Mouse (Mus musculus) cerebellum, postnatal 36 days (tissue): Measurements from ENCODE around the gene Lsmem1.

Experiments
- DNase-seq, 2 experiments: peaks; one replicate each; pipeline ENCODE4 v3.0.0; 2021 to 2022; ENCODE audit warnings: mixed read lengths in 2 of 2

Lsmem1 gene

DNA sequence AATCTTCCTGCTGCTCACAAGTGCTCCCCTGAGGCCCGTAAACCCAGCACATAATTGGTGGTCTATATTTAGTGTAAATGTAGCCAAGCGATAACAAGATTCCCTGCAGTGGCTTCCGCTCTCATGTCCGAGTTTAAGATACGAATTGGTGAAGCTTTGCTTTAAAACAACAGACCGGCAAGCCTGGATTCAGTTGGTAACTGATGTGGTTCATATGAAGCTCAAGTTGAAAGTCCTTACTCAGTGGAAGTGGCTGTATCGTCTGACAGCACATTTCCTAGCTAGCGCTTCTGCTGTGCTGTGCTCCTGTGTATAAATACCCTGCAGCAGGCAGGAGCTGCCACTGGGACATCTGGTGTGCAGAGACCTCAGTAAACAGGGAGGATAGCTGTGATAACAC lies at the start of gene Lsmem1:
Gene Lsmem1 (minus strand): TSS at position 189 of the 400 bp plus-strand sequence.
- no peak for DNase-seq

DNA sequence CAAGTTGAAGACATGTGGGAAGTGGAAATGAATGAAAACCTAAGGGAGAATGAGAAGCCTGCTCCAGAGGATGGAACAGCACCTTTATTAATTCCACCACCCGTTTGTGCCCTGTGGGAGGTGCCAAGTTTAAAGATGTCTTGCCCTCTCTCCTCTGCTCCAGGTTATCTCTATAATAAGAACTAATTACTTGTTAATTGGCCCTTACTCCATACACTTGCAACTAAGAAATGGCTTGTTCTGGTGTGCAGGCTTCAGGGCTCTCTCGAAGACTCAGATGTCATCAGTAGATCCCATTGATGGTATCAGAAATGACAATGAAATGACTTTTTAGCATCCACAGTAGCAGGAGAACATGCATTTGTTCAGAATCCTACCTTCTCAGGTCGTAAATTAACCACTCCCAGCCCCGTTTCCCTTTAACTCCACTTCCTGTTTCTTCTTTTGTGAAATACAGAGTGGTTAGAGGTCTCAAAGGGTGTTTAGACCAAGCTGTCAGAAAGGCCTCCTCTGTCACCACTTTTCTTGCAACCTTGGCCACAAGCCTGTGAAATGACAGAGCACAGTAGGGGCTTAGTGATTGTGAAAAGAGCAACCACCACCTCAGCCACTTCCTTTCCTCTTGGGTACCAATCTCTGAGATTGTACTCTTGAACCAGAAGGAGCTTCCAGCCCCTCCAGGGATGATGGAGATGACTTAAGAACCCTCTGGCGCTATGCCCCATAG lies 49.3 kb upstream of the Lsmem1 start, which contains the start of gene Ifrd1:
Gene Ifrd1 (minus strand): TSS at position 51 of the 727 bp plus-strand sequence.
- DNase-seq = no peak

DNA sequence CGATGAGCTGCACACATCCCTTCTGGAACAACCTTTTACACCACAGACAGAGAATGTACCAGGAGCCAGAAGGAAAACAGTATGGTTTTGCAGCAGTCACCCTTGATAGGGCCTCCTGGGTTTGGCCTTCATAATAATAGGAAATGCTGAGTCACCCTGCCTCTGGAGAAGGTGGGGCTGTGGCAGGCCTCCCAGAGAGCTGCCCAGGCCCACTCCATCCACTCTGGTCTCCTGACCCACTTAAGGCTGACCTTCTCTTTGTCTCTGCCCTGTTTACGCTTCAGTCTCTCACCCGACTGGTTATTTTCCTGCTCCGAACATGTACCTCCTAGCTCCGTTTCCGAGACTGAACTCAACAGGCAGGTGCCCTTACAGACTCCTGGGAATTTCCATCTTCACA lies 48.7 kb upstream of the Lsmem1 start:
- DNase-seq = no peak

DNA sequence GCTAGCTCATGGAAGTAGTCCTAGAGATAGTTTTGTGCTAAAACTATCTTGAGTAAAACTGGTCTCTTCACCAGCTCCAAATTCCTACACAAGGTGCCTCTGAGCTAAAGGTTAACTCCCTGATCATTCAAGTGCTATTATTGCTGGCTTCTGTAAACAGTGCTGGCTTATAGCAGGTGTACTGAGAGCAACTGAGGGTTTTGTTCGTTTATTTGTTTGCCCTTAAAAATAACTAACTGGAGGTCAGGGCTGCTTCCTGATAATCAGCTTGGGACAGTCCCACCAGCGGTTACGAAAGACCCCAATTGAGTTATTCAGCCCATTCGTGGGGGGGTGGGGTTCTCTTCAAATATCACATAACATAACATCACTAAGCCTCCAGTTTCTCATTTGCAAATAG lies 48.1 kb upstream of the Lsmem1 start:
- no peak for DNase-seq

DNA sequence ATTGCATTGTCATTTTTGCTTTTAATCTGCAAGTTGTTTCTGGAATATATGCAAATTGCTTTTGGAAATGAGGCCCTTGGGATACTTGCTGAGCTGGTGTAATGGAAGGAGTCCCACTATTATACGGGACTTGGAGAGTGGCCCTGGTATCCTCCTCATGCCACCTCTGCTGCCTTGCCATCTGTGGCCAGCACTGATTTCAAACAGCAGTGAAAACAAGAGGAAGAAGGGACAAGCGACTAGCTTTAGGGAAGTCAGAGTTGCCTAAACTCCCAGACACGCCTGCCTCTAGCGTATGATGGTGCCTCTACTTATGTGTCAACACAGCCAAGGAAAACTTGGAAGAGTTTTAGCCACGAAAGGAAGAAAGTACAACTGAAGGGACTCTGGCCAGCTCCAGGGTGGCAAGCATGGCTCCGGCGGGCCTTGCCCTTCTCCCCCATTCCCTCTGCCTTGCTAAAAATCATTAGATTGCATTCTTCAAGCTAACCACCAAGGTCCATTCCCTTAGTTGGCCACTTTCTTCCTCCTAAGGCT lies 46.2 kb upstream of the Lsmem1 start:
- DNase-seq = no peak

DNA sequence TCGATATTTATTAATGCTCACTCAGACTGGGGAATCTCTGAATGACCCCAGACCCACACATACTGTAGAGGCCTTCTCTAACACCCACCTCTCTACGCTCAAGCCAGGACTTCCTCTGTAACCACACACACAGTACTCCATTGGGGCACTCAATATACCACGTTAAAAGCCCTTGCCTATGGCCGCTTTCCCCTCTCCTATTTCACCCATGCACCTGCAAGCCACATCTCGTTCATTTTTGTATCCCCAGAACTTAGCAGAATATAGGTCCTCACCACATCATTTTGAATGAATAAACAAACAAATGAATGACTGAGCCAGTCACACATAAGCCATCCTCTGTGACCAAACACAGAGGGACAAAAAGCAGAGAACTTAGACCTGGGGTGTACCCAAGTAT lies 45.6 kb upstream of the Lsmem1 start:
- DNase-seq = no peak

DNA sequence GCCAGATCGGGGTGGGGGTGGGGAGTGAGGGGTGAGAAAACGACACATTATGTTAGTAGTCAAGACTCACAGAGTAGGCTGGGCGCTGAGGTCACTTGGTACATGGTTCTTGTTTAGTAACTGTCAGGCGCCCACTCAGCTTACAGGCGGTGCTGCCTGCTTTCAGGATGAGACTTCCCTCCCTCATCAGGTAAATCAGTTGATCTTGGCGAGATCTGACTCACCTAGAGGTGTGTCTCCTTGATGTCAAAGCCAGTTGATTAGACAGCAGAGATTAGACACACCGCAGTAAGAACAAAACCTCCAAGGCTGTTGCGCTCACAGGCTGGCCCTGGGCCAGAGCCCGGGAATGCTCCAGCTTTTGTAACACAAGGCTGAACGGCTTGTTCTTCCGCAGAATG lies 44.5 kb upstream of the Lsmem1 start:
- peak; percentile 26 to 42 for DNase-seq

DNA sequence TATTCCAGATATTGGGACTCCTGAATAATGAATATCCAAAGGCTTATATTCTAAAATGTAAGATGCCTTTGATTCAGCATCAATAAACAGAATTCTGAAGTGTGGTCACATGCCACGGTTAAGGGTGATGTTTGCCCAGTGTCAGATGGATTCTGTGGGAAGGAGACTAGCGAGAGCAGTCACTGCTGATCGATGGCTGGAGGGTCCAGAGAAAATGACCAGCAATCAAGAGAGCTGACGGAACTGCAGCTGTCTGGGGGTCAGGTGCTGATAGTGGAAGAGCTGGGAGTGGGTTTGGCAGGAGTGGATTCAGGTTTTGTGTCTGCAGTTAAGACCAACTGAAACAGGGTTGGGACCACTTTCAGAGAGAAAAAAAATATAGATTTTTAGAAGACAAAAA lies 44.0 kb upstream of the Lsmem1 start:
- DNase-seq = no peak

DNA sequence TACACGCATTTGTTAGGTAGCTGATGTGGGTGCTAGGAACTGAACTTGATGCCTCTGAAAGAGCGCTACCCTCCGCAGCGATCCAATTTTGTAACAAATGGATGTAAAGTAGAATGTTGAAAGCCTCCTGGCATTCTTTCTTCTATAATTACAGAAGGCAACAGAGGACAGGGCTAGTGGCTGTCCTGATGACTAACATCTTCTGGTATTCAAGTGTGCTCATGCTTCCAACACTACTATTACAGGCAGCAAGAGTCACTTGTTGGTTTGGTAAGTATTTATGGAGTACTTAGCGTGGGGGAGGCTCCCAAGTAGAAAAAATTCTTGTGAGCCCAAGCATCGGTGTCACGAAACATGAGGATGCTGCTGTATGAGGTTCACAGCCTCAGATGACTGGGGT lies 39.9 kb upstream of the Lsmem1 start:
- no peak for DNase-seq

DNA sequence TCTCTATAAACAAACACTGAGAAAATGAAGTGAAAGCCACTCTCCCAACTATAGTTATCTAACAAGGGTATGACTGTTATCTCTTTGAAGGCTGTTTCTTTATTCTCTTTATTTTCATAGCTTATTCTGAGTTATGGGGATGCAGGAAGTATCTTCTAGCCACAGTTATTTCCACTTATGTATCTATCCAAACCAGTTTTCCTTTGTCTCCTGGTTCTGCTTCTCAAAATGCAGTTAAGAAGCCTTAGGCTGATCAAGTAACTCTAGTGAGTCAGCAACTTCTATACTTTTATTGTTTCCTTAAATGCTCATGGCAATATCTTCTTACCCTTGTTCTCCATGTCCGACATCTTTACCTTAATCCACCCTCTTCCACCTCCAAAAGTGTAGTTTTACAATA lies 32.9 kb upstream of the Lsmem1 start:
- no peak for DNase-seq

DNA sequence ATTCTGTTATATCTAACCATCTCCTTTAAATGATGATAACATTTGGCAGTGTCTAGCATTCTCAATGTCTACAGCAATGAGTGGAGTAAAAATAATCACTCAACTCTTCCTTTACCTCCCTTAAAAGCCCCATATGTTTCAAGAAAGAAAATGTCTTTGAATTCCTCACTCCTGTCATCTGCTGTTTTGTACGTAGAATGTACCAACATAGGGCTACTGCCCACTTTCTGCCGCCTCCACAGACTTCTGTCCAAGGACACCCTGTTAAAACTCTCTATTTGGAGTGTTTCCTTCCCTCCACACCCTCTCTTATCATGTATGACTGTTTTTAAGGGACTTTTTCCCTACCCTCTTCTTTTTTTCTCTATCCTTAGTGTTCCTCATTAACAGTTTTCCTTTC lies 32.3 kb upstream of the Lsmem1 start:
- no peak for DNase-seq

DNA sequence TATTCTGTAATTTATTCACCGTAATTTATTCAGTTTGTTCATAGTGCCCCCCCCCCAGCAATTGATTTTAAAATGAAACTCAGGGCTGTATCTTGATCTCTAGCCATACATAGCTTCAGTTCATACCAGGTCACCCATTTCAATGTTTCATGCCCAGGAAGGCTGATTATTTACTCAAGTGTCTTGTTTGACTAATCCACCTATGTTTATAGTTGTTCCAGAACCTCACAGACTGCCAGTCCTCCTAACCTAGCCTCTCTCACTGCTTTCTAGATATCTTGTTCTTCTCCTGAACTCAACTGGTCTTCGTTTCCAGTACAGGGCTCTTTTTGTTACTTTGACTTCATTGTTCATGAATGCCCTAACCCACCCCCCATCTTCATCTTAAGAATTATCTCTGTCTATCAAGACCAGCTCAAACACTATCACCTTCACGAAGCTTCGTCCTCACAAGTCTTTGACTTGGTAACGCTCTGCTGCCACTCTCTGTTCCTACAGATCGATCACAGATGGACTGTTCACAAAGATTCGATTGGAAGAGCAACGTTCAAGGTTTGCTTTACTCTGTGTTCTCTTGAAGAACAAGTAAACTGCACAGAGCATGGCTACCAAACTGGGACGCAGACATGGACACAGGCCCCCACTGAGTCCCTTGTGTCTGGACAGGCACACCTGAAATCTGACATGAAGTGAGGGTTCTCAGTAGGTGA lies 25.0 kb upstream of the Lsmem1 start:
- no peak for DNase-seq

DNA sequence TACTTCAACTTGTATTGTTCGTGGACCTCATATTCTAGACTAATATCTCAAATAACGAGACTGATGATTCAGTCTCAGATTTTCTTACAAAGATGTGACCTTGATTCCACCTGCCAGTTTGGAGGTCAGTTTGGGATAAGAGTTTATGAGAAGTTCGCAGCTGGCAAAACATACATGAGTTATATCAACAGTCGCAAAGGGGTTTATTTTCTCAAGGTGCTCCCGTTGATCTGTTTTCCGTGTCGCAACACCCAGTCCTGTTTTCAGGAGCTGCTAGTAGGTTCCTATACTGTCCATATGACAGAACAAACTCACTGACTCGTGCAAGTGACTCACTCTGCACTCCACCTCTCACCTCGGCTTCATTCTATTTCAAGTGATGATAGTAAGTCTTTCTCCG lies 24.4 kb upstream of the Lsmem1 start:
- peak; percentile 6 to 17 for DNase-seq

DNA sequence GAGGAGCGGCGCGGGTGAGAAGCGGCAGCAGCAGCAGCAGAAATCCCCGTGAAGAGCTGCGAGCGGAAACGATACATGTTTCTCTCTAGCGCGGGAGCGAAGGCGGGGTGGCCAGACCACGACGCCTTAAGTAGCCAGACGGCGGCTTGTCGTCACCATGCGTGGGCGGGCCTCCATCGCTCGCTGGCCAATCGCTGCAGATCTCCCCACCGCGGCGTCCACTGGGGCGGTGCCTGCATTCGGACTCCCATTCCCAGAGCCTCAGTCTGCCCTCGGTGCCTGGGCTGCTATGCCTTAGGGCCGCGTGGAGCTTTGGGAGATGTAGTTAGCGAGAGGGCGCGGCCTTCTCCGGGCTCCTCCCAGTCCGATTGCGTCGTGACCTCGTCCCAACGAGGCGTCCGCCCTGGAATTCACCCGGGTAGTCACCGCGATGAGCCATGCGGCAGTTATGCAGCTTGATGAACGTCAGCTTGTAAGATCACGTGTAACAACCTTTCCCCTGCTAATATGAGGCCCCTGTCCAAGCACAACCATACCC lies 23.9 kb upstream of the Lsmem1 start:
- peak; percentile 98 to 99 for DNase-seq

DNA sequence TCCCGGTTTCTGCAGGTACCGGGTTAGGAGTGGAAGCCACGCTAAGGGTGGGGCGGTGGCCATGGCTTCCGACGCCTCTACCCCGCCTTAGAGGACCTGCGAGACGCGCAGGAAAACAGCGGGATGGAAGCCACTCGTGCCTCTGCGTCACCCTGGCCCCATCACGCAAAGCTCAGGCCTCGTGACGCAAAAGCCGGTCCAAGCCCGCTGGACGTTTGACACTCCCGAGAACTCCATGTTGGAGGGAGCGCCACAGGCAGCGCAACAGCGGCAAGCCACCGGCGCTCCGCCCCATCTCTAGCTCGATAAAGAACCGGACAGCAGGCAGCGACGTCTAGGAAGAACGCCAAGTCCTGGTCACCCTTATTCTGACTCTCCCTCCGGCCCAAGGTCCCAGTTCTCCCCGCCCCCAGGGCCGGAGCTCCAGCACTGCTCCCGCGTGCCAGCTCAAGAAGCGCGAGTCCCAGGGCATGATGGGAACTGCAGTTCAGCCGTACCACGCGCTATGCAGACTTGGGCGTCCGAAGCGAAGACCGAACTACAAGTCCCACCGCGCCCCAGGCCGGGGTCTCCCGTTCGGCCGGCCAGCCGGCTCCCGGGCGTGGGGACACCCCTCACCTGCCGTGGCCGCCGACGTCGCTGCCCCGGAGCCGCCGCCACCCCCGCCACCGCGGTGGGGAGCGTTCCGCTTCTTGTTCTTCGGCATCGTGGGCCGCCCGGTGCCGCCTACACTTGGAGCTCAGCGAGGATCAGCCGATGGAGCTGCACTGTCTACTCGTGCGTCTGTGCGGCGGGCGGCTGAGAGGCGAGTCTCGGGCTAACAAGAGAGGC lies 23.2 kb upstream of the Lsmem1 start:
- DNase-seq = peak; percentile 94 to 96

DNA sequence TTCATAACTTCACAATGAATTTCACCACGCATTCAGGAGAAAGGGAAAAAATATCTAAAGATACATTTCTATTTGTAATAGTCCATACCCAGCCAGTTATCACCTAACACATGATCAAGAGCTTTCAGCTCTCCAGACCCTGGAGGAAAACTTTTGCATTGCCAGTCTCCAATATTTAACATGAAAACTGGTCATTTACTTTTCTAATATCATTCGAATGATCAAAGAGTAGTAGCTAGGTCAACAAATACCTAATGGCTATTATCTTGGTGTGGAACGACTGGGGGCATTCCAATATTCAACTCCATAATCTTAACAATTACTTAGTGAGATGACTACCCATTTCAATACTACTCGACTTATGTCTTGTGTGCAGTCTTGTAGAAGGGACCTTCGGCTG lies 22.3 kb upstream of the Lsmem1 start:
- no peak for DNase-seq

DNA sequence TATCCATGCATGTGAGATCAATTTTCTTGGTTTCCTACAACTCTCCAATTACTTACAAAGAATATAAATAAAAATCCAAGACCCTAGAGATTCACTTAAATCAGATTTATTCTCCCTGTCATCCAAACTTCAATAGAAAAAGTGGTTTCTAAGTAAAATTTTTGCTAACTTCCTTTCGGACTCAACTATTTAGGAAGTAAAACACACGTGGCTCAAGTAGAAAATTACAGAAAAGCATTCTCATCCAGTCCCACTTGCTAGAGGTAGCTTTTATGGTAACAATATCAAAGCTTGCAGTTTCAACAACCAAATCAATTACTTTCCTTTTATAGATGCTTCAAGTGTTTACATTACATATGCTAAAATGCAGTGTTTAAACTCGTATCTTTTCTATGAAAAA lies 21.6 kb upstream of the Lsmem1 start:
- no peak for DNase-seq

DNA sequence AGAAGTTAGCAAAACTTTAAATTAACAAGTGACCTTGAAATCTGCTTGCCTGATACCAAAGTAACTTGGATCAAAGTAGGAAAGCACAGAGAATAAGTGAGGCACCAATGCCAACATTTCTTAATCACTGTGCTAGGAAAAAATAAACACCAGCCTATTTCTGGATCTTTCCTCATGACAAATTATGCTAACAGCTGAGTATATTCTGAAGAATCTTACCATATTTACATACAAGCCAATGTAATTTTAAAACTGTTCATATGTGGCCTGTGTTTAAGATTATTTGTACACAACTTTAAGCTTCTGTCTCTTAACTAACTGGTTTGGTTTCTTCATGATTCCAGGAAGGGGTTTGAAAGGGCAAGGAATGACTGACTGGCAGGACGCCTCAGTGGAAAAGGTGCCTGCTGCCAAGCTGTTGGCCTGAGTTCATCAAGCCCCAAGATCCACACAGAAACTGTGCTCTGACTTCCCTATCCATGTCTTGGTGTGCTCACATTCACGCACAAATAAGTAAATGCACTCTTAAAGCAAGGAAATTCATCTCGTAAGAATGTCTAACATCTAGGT lies 20.8 kb upstream of the Lsmem1 start:
- DNase-seq = peak; percentile 44 to 51

DNA sequence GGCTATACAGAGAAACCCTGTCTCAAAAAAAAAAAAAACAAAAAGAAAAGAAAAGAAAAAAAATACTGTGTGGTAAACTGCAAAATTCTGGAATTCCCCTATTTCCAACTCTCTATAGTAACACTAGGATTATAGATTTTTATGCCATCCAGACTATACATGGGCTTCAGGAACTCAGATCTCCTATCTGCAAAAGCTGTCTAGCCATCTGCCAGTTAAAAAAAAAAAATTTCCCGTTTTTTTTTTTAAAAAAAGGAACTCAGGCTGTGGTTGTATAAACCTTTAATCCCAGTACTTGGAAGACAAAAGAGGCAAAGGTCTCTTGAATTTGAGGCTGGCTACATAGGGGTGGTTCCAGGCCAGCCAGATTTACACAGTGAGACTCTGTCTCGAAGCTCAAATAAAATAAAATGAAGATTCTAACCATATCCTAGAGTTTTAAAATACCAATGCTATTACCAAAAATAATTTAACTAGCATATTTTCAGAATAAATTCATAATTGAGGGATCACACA lies 19.2 kb upstream of the Lsmem1 start:
- no peak for DNase-seq

DNA sequence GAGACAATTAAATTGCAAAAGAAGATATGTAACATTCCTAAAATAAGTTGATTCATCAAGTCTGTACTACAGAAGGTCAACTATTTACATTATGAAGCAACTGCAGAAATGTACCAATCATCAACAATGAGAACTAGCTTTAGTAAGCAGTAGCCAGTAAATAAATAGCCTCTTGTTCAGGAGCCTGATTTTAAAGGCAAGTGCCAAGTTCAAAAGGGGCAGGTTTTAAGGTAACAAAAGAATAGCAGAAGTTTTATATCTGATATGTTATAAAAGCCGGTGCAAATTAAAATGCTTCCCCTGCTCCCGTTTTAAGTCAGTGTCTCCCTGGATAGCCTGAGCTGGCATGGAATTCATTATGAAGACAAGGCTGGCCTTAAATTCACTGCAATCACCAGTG lies 18.5 kb upstream of the Lsmem1 start:
- DNase-seq = no peak

DNA sequence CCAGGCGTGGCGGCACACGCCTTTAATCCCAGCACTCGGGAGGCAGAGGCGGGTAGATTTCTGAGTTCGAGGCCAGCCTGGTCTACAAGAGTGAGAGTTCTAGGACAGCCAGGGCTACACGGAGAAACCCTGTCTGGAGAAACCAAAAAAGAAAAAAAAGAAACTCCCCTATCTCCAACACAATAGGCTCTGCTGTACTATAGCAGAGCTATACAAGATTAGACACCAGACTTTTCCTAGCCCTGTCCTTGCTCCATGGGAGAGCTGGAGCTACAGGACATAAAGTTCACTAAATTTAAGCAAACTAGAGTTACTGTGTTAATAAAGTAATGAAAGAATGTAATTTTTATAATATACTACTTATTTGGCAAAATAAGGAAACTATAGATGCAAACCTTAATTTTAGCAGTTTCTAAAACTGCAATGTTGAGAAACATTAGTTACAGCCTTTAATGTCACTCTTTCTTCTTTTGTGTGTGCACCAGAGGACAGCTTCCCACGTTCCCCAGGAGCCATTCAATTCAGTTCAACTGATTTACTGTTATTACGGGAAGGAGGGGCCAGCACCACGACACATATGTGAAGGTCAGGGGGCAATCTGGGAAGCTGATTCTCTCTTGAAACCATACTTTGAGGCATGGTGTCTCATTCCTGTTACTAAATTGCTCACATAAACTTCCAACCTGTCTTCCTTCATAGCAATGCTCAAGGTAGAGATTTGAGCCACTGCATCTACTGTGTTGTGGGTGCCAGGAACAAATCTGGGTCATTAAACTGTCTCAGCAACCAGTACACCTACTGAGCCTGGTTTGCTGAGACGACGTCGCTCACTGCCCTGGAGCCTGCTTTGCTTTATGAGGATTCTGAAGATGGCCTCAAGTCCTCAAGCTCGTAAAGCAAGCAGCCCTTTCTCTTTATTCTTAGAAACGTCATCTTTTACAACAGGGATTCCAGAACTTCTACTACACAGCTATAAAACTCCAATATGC lies 15.9 kb upstream of the Lsmem1 start:
- DNase-seq = no peak
